Mouse (Mus musculus) kidney, adult 2 months (tissue): ENCODE measurements around the gene Atf5.

Experiments
- CTCF ChIP-seq: fragments of 200-500 bp; conservative IDR thresholded peaks from 2 replicates; pipeline ENCODE4 v1.5.1; 2011; ENCODE audit warnings: low read depth, mild to moderate bottlenecking, control low read depth, low read length, moderate library complexity, mixed read lengths; ENCODE audit not compliant: insufficient read depth, insufficient read length
- POLR2A ChIP-seq: fragments of 200-500 bp; IDR thresholded peaks from one replicate; pipeline ENCODE4 v1.6.1; 2011; ENCODE audit warnings: low read depth, low read length, control low read depth

GRCm38 (mm10) chr7:44863210-44863609 is 46.8 kb upstream of the Atf5 start:
- TF ChIP-seq POLR2A = no peak
- TF ChIP-seq CTCF = no peak
